Mouse (Mus musculus): ENCODE results near the gene Tfpi.

DNA sequence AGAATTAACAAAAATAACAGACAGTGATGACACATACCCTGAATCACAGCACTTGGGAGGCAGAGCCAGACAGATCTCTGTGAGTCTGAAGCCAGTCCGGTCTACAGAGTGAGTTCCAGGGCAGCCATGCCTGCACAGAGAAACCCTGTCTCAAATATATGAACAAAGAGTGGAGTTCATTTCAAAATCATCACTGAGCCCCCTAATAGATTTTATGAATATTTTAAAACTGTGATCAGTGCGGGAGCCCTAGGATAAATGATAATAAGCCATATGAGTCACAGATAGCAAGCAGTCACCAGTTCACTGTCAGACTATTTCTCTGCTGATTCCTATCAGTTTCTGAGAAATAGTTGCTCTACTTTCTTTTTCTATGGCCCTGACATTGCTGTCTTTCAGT is 17.1 kb upstream of the Tfpi start:
- no peak for TF ChIP-seq GATA1 (IDR thresholded peaks at IDR 0.05; ENCODE audit: borderline replicate concordance, low read length)
- no peak for TF ChIP-seq FLI1 (IDR thresholded peaks at IDR 0.05; ENCODE audit: low read length)

Measured in megakaryocyte, embryonic 14.5 days (primary cell).